13 mouse cellular contexts compared by ENCODE assay signal in genomic region chr8:58886405-58886804, GRCm38 (mm10). TPM values are rescaled to one million over a fixed set of nuclear protein-coding genes. Genes with fewer than 3 reads are reported as not detected.
DNase-seq lines count a peak whose midpoint lies in the region; ATAC-seq and TF ChIP-seq lines count a peak whose summit lies in the region.
"Had no signal": no experiment of that assay in that cellular context is flagged by ENCODE, and none has a peak within 500 bp of the region (broad histone marks: within the 10 kb centered on the region; RNA-seq: fewer than 3 reads in every experiment).

No protein-coding gene starts in this region.

- H3K27ac ChIP-seq in heart, adult 2 months, result no peak overlapping the region
- no peak overlapping the region for H3K27ac ChIP-seq in lung, postnatal 0 days (ENCODE audit: low read length)
- H3K27ac ChIP-seq: forebrain, embryonic 15.5 days; heart, embryonic 13.5 days had no signal

- H3K4me1 ChIP-seq in heart, adult 2 months (ENCODE audit: control insufficient read depth, insufficient read depth, low read length), result no peaks in the 10 kb centered on the region
- H3K4me1 ChIP-seq in lung, postnatal 0 days (ENCODE audit: insufficient read depth, low read depth, low read length), result no peaks in the 10 kb centered on the region
- H3K4me1 ChIP-seq: forebrain, embryonic 15.5 days; heart, embryonic 13.5 days had no signal

- no peak for TF ChIP-seq EP300 in heart, adult 2 months (IDR thresholded peaks at IDR 0.05; ENCODE audit: insufficient read depth, low read depth, low read length)
- TF ChIP-seq EP300 in lung, postnatal 0 days (IDR thresholded peaks at IDR 0.05), result no peak

- H3K79me2 ChIP-seq in heart, adult 2 months (replicated peaks; ENCODE audit: control insufficient read depth, insufficient read depth, low read length), result no peaks in the 10 kb centered on the region

- peak; percentile 40 for TF ChIP-seq CTCF in heart, adult 2 months (IDR thresholded peaks at IDR 0.05)
- TF ChIP-seq CTCF in lung, postnatal 0 days (IDR thresholded peaks at IDR 0.05), result peak; percentile 31

- no peak for TF ChIP-seq POLR2A in heart, adult 2 months (IDR thresholded peaks at IDR 0.05; ENCODE audit: insufficient read depth, low read depth, low read length)

- no peaks in the 10 kb centered on the region for H3K36me3 ChIP-seq in heart, adult 2 months (ENCODE audit: control insufficient read depth, insufficient read depth, low read length)
- no peaks in the 10 kb centered on the region for H3K36me3 ChIP-seq in lung, postnatal 0 days (ENCODE audit: insufficient read depth, low read length)
- H3K36me3 ChIP-seq: forebrain, embryonic 15.5 days; heart, embryonic 13.5 days had no signal

- no peak for ATAC-seq in lung, postnatal 0 days
- ATAC-seq: forebrain, embryonic 15.5 days had no signal

- H3K9ac ChIP-seq in heart, adult 2 months (ENCODE audit: low read depth, low read length), result no peak overlapping the region
- no peak overlapping the region for H3K9ac ChIP-seq in lung, postnatal 0 days (replicated peaks; ENCODE audit: low read depth)
- H3K9ac ChIP-seq: forebrain, embryonic 15.5 days; heart, embryonic 13.5 days had no signal

- DNase-seq in heart, adult 2 months, result no peak
- DNase-seq in heart, adult 11 months, result no peak
- peak; percentile 14 for DNase-seq in lung, postnatal 0 days (ENCODE audit: low spot score)
- DNase-seq in lung, postnatal 36 days, result no peak
- DNase-seq in WW6 (ENCODE audit: low read depth, low spot score), result peak; percentile 4
- peak; percentile 72 for DNase-seq in retina, embryonic 14.5 days (ENCODE audit: low spot score)
- DNase-seq in thymus, adult 18-20 months, result no peak
- DNase-seq in left cerebral cortex, postnatal 10 days (ENCODE audit: extremely low spot score in 1 of 2, low spot score in 2 of 2), result no peak
- DNase-seq: liver had no signal

- intact Hi-C loops in heart, adult 2 months (cut with DNase I), result no loop called here
- intact Hi-C loops in left cerebral cortex, postnatal 10 days (cut with DNase I), result no loop called here

- no peaks in the 10 kb centered on the region for H3K9me3 ChIP-seq in lung, postnatal 0 days (ENCODE audit: low read length)
- H3K9me3 ChIP-seq: forebrain, embryonic 15.5 days; heart, embryonic 13.5 days had no signal

- H3K4me3 ChIP-seq in heart, adult 2 months, result no peak overlapping the region
- H3K4me3 ChIP-seq in lung, postnatal 0 days (ENCODE audit: low read depth, low read length), result no peak overlapping the region
- H3K4me3 ChIP-seq: forebrain, embryonic 15.5 days; heart, embryonic 13.5 days had no signal

- H3K4me2 ChIP-seq in lung, postnatal 0 days (replicated peaks; ENCODE audit: low read depth, low read length), result no peak overlapping the region
- H3K4me2 ChIP-seq: forebrain, embryonic 15.5 days; heart, embryonic 13.5 days had no signal

- 3% methylated on average over 1 of the region's 1 CpGs for WGBS in heart, adult 2 months
- WGBS in lung, postnatal 0 days, result 0% methylated on average over 1 of the region's 1 CpGs

- no peaks in the 10 kb centered on the region for H3K27me3 ChIP-seq in heart, adult 2 months (ENCODE audit: control insufficient read depth, insufficient read depth, low read length)
- H3K27me3 ChIP-seq in lung, postnatal 0 days (replicated peaks; ENCODE audit: insufficient read depth, low read length), result no peaks in the 10 kb centered on the region
- H3K27me3 ChIP-seq: forebrain, embryonic 15.5 days; heart, embryonic 13.5 days had no signal

RNA-seq across cellular contexts. Expression of gene BC030500, which starts 25.1 kb away (rescaled TPM):
- total RNA-seq in heart, adult 2 months (2021), result not detected
- 0.37 TPM in 1 of 2 replicates, not detected in the other for polyA plus RNA-seq in heart, adult 2 months (2012; rRNA removed)
- 0.30 and 0.70 TPM in 2 replicates for polyA plus RNA-seq in lung, postnatal 0 days (2015; fragmentation: Nextera tagmentation; extraction: Ambion mirVana)
- 10 to 100 TPM in 1 of 2 experiments, 1 to 10 TPM in 1; 10.0 to 12.2 TPM for total RNA-seq in left cerebral cortex, postnatal 10 days (2021)
- polyA plus RNA-seq: large intestine, adult 2 months; testis, adult 2 months had no signal

RNA-seq across cellular contexts. Expression of gene Galntl6, which starts 26.0 kb away (rescaled TPM):
- total RNA-seq in heart, adult 2 months (2021), result not detected
- not detected in 2 replicates for polyA plus RNA-seq in heart, adult 2 months (2012; rRNA removed)
- polyA plus RNA-seq in lung, postnatal 0 days (2015; fragmentation: Nextera tagmentation; extraction: Ambion mirVana), result 0.06 and 0.17 TPM in 2 replicates
- total RNA-seq in left cerebral cortex, postnatal 10 days (2021), result 10 to 100 TPM; 47.6 to 48.8 TPM

Comparison
In these comparisons a context has a peak if more than half of its experiments do, and no peak if none do; other contexts are left out.
1. DNase-seq: peak in lung, postnatal 0 days (single experiment), WW6 (single experiment) and retina, embryonic 14.5 days (single experiment); none in heart, adult 2 months (0 of 2), heart, adult 11 months (single experiment), lung, postnatal 36 days (single experiment), thymus, adult 18-20 months (0 of 2) and left cerebral cortex, postnatal 10 days (0 of 2).
2. RNA of gene BC030500, which starts 25.1 kb away (total RNA-seq): 10.0 to 12.2 TPM in left cerebral cortex, postnatal 10 days; not detected in heart, adult 2 months; every median in the first group is over 10 times any median in the second.
3. RNA of gene Galntl6, which starts 26.0 kb away (total RNA-seq): 47.6 to 48.8 TPM in left cerebral cortex, postnatal 10 days; not detected in heart, adult 2 months; every median in the first group is over 10 times any median in the second.